Mouse (Mus musculus) MEL (cell line): Measurements from ENCODE around the gene Rgs6. TPM values are rescaled to one million over a fixed set of nuclear protein-coding genes. Genes with fewer than 3 reads are reported as not detected.

Experiments used
- DNase-seq: peaks from one replicate; pipeline ENCODE4 v3.0.0; 2011; ENCODE audit warnings: low read depth, low spot score
- H3K27ac ChIP-seq: 2 replicates; pipeline ENCODE4 v1.5.1; 2012; ENCODE audit warnings: low read depth, mild to moderate bottlenecking, control low read depth, low read length, moderate library complexity; ENCODE audit not compliant: control insufficient read depth
- H3K27me3 ChIP-seq, 2 experiments: fragments of 150-350 bp in 1 of 2; sonication (generic) in 1 of 2; 2 replicates each; pipeline ENCODE4 v1.6.1; 2012; ENCODE audit warnings: low read length in 2 of 2, mild to moderate bottlenecking in 2 of 2, improper control_type of control experiment in 1 of 2, moderate library complexity in 1 of 2; ENCODE audit not compliant: insufficient read depth in 2 of 2, control insufficient read depth in 1 of 2
- H3K36me3 ChIP-seq, 2 experiments: 2 replicates each; pipeline ENCODE4 v1.6.1; 2012 to 2014; ENCODE audit warnings: low read length in 2 of 2, improper control_type of control experiment in 1 of 2, inconsistent platforms in 1 of 2, mild to moderate bottlenecking in 1 of 2; ENCODE audit not compliant: insufficient read depth in 2 of 2, control insufficient read depth in 1 of 2
- H3K4me1 ChIP-seq, 2 experiments: fragments of 150-350 bp in 1 of 2; sonication (generic) in 1 of 2; 2 replicates each; pipeline ENCODE4 v1.6.1; 2012; ENCODE audit warnings: low read length in 2 of 2, improper control_type of control experiment in 1 of 2, mild to moderate bottlenecking in 1 of 2; ENCODE audit not compliant: insufficient read depth in 2 of 2, control insufficient read depth in 1 of 2
- H3K4me3 ChIP-seq, 2 experiments: fragments of 150-350 bp in 1 of 2; sonication (generic) in 1 of 2; 2 replicates each; pipeline ENCODE4 v1.5.1; 2012; ENCODE audit warnings: low read depth in 2 of 2, low read length in 2 of 2, mild to moderate bottlenecking in 2 of 2, moderate library complexity in 2 of 2, control low read depth in 1 of 2, improper control_type of control experiment in 1 of 2; ENCODE audit not compliant: control insufficient read depth in 1 of 2, insufficient read depth in 1 of 2
- H3K79me2 ChIP-seq: 2 replicates; pipeline ENCODE4 v1.6.1; 2012; ENCODE audit warnings: mild to moderate bottlenecking, low read length, moderate library complexity; ENCODE audit not compliant: control insufficient read depth, poor library complexity, insufficient read depth
- H3K9ac ChIP-seq: 2 replicates; pipeline ENCODE4 v1.6.1; 2012; ENCODE audit warnings: low read depth, mild to moderate bottlenecking, control low read depth, low read length, moderate library complexity; ENCODE audit not compliant: control insufficient read depth, poor library complexity, severe bottlenecking
- H3K9me3 ChIP-seq: fragments of 150-350 bp; sonication (generic); replicated peaks from 2 replicates; pipeline ENCODE4 v1.6.1; 2012; ENCODE audit warnings: mild to moderate bottlenecking, low read length, improper control_type of control experiment, moderate library complexity; ENCODE audit not compliant: insufficient read depth
- BHLHE40 ChIP-seq: IDR thresholded peaks from 2 replicates; pipeline ENCODE4 v1.6.1; 2012; ENCODE audit warnings: low read depth, mild to moderate bottlenecking, inconsistent platforms, low read length, improper control_type of control experiment, borderline replicate concordance
- CTCF ChIP-seq, 3 experiments: IDR thresholded peaks in 2 of 3; conservative IDR thresholded peaks in 1 of 3; 2 replicates each; pipeline ENCODE4 v1.5.1; 2011 to 2012; ENCODE audit warnings: low read length in 3 of 3, low read depth in 2 of 3, mild to moderate bottlenecking in 2 of 3, improper control_type of control experiment in 1 of 3, inconsistent platforms in 1 of 3, mixed read lengths in 1 of 3, moderate library complexity in 1 of 3; ENCODE audit not compliant: control insufficient read depth in 1 of 3, insufficient read depth in 1 of 3, poor library complexity in 1 of 3, severe bottlenecking in 1 of 3
- EP300 ChIP-seq, 2 experiments: IDR thresholded peaks; 2 replicates each; pipeline ENCODE4 v1.6.1; 2011; ENCODE audit warnings: improper control_type of control experiment in 2 of 2, low read length in 2 of 2, low read depth in 1 of 2, mild to moderate bottlenecking in 1 of 2
- GABPA ChIP-seq: IDR thresholded peaks from 2 replicates; pipeline ENCODE4 v1.6.1; 2012; ENCODE audit warnings: low read depth, mild to moderate bottlenecking, inconsistent platforms, low read length, improper control_type of control experiment, moderate library complexity
- GATA1 ChIP-seq: IDR thresholded peaks from 2 replicates; pipeline ENCODE4 v1.6.1; 2011; ENCODE audit warnings: low read depth, low read length, improper control_type of control experiment
- MAZ ChIP-seq: IDR thresholded peaks from 2 replicates; pipeline ENCODE4 v1.6.1; 2012; ENCODE audit warnings: low read depth, mild to moderate bottlenecking, inconsistent platforms, low read length, improper control_type of control experiment
- MEF2A ChIP-seq: IDR thresholded peaks from 2 replicates; pipeline ENCODE4 v1.6.1; 2014; ENCODE audit warnings: low read depth, mild to moderate bottlenecking, inconsistent platforms, low read length, improper control_type of control experiment; ENCODE audit not compliant: poor library complexity, insufficient replicate concordance, severe bottlenecking; ENCODE audit errors: extremely low read depth
- NRF1 ChIP-seq: IDR thresholded peaks from 2 replicates; pipeline ENCODE4 v1.6.1; 2014; ENCODE audit warnings: low read depth, mild to moderate bottlenecking, inconsistent platforms, low read length, improper control_type of control experiment, moderate library complexity; ENCODE audit not compliant: poor library complexity, insufficient read depth, severe bottlenecking
- POLR2AphosphoS5 ChIP-seq: IDR thresholded peaks from 2 replicates; pipeline ENCODE4 v1.6.1; 2012; ENCODE audit warnings: low read depth, borderline replicate concordance, mild to moderate bottlenecking, inconsistent platforms, low read length, moderate library complexity, mixed read lengths
- SIN3A ChIP-seq: IDR thresholded peaks from 2 replicates; pipeline ENCODE4 v1.6.1; 2012; ENCODE audit warnings: low read length, improper control_type of control experiment, inconsistent platforms
- SMC3 ChIP-seq: IDR thresholded peaks from 2 replicates; pipeline ENCODE4 v1.6.1; 2011; ENCODE audit warnings: low read depth, low read length, improper control_type of control experiment
- TAL1 ChIP-seq: IDR thresholded peaks from 2 replicates; pipeline ENCODE4 v1.6.1; 2012; ENCODE audit warnings: mild to moderate bottlenecking, inconsistent platforms, low read length, moderate library complexity, mixed read lengths
- TBP ChIP-seq: IDR thresholded peaks from 2 replicates; pipeline ENCODE4 v1.8.0; 2011; ENCODE audit warnings: low read depth, low read length, improper control_type of control experiment
- USF1 ChIP-seq: IDR thresholded peaks from 2 replicates; pipeline ENCODE4 v1.6.1; 2014; ENCODE audit warnings: low read depth, mild to moderate bottlenecking, inconsistent platforms, low read length, improper control_type of control experiment, moderate library complexity
- ZC3H11A ChIP-seq: IDR thresholded peaks from 2 replicates; pipeline ENCODE4 v1.6.1; 2012; ENCODE audit warnings: low read depth, mild to moderate bottlenecking, inconsistent platforms, low read length, improper control_type of control experiment
- ZKSCAN1 ChIP-seq: IDR thresholded peaks from 2 replicates; pipeline ENCODE4 v1.6.1; 2012; ENCODE audit warnings: low read depth, mild to moderate bottlenecking, inconsistent platforms, low read length, improper control_type of control experiment, moderate library complexity
- ZNF384 ChIP-seq: IDR thresholded peaks from 2 replicates; pipeline ENCODE4 v1.6.1; 2012; ENCODE audit warnings: low read depth, mild to moderate bottlenecking, inconsistent platforms, low read length, improper control_type of control experiment
- polyA plus RNA-seq, 2 experiments: library from polyadenylated mRNA; stranded (reverse) in 1 of 2; unstranded in 1 of 2; fragments of >175 nt in 1 of 2; fragments of >200 nt in 1 of 2; gene quantifications; 2 replicates each; pipeline versions ENCODE4 v1.2.1 to v1.2.4; 2012; ENCODE audit warnings: low replicate concordance in 2 of 2, low read depth in 1 of 2; ENCODE audit not compliant: insufficient read length in 2 of 2, insufficient read depth in 1 of 2, missing spikeins in 1 of 2
- total RNA-seq: library from RNA; depleted of rRNA; stranded (reverse); fragments of 300-350 nt; gene quantifications from 2 replicates; pipeline ENCODE4 v1.2.3, GENCODE M21; 2012

Rgs6 gene
- total and polyA plus RNA-seq, 3 experiments = not detected

DNA sequence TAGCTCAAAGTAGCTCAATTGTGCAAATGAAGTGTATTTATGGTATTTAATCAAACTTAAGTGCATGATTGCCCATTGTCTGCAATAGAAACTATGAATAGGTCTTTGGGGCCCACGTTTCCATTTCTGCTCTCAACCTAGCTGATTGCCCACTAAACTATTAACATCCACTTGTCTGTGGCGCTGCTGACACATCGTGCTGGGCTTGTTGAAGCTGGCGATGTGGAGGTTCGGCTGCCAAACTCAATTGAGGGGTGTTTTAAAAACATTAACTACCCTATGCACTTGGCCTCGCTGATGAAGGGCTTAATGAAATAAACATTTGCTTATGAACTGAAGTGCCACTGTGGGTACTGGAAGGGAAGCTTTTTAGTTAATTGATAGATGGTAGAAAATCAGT is 211.8 kb downstream of the Rgs6 start:
- H3K4me3 ChIP-seq = no peak overlapping the region

DNA sequence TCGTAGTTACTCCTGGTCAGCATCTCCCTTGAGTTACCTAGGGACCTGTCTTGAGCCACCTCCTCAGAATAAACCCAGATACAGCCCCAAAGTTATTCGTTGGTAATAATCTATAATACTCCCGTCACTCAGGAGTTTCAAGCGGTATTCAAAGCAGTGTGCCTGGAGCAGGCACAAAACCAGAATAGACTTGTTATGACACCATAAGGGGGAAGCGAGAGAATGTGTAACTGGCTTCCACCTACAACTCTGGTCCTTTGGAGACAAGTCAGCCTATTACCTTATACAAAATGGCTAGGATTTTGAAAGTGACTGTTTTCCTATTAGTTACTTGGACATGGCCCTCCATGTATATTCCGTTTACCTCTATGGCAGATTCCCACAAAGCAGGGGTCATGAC is 213.6 kb downstream of the Rgs6 start:
- TF ChIP-seq NRF1 (no peak), MAZ (no peak), ZNF384 (no peak)
- Histone ChIP-seq H3K27me3 (peaks cover 6 to 18% of the 10 kb centered on the region in 2 experiments; a peak in 3 of 4 replicates), H3K36me3 (no peaks in the 10 kb centered on the region), H3K4me1 (no peaks in the 10 kb centered on the region), H3K79me2 (no peaks in the 10 kb centered on the region), H3K4me3 (no peak overlapping the region), H3K9ac (no peak overlapping the region), H3K27ac (no peak overlapping the region), H3K9me3 (no peaks in the 10 kb centered on the region)
- no peak for DNase-seq

More for the DNA sequence above, 211.8 kb downstream of the Rgs6 start:
- no peaks in the 10 kb centered on the region for H3K4me1 ChIP-seq
- H3K36me3 ChIP-seq = no peaks in the 10 kb centered on the region
- no peak overlapping the region for H3K27ac ChIP-seq
- H3K27me3 ChIP-seq = peaks cover 6 to 16% of the 10 kb centered on the region in 2 experiments; a peak in 3 of 4 replicates
- DNase-seq = no peak
- TF ChIP-seq TBP = no peak
- TF ChIP-seq ZNF384 = no peak
- no peak for TF ChIP-seq USF1
- TF ChIP-seq SMC3 = no peak
- no peak for TF ChIP-seq ZKSCAN1
- no peak for TF ChIP-seq MAZ
- TF ChIP-seq CTCF (IDR thresholded peaks at IDR 0.05 in 2 of 3, conservative IDR thresholded peaks at IDR 0.05 in 1 of 3; ENCODE audit: control insufficient read depth in 1 of 3, insufficient read depth in 1 of 3, low read depth in 2 of 3, low read length in 3 of 3, poor library complexity in 1 of 3, severe bottlenecking in 1 of 3) = no peak
- no peak for TF ChIP-seq MEF2A
- no peak for TF ChIP-seq GATA1
- TF ChIP-seq GABPA = no peak
- no peak for TF ChIP-seq SIN3A
- no peak for TF ChIP-seq POLR2AphosphoS5
- no peak for TF ChIP-seq EP300 (IDR thresholded peaks at IDR 0.05; ENCODE audit: low read depth in 1 of 2, low read length in 2 of 2)
- TF ChIP-seq TAL1 = no peak
- TF ChIP-seq ZC3H11A = no peak
- no peak for TF ChIP-seq BHLHE40
- no peaks in the 10 kb centered on the region for H3K79me2 ChIP-seq
- H3K9ac ChIP-seq = no peak overlapping the region
- H3K9me3 ChIP-seq = no peaks in the 10 kb centered on the region
